Mouse (Mus musculus): ENCODE results near the gene Ndufb8. TPM values are rescaled to one million over a fixed set of nuclear protein-coding genes. Genes with fewer than 3 reads are reported as not detected.

The Ndufb8 gene
- polyA plus RNA-seq, 1 experiment = 118 TPM

DNA sequence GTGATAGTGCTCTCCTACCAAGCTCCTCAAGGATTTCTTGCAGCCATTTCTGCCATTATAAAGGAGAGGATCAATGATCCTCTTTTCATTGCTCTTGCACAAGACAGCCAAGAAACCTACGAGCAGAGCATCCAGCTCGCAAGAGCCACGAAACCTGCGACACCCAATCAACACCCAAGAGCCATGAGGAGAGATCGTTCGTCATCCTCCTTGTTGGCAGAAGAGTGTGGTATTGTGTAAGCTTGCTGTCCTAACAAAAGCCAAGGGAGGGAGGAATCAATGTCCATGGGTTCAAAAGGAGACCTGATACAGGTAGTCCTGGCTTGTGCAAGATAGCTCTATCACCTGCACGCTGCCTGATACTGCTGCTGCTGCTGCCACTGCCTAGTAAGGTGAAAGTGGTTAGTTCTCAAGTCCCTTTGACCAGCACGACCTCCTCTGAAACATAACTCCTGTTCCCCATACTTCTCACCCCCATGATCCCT, 12.5 kb downstream of the Ndufb8 start:
- no peak overlapping the region for H3K27ac ChIP-seq (ENCODE audit: insufficient read depth, low read length)
- TF ChIP-seq CTCF (IDR thresholded peaks at IDR 0.05; ENCODE audit: borderline replicate concordance, insufficient read depth, low read length) (no peak), POLR2A (IDR thresholded peaks at IDR 0.05; ENCODE audit: low read depth, low read length) (no peak)
- H3K4me3 ChIP-seq (ENCODE audit: insufficient read depth, low read length) = no peak overlapping the region
- H3K4me1 ChIP-seq (ENCODE audit: control insufficient read depth, insufficient read depth, low read length) = no peaks in the 10 kb centered on the region

GRCm38 (mm10) chr19:44537416-44537815, 17.8 kb downstream of the Ndufb8 start:
- Histone ChIP-seq H3K27ac (ENCODE audit: insufficient read depth, low read length) (no peak overlapping the region), H3K4me1 (ENCODE audit: control insufficient read depth, insufficient read depth, low read length) (no peaks in the 10 kb centered on the region), H3K4me3 (ENCODE audit: insufficient read depth, low read length) (no peak overlapping the region)
- TF ChIP-seq CTCF (IDR thresholded peaks at IDR 0.05; ENCODE audit: borderline replicate concordance, insufficient read depth, low read length) (no peak), POLR2A (IDR thresholded peaks at IDR 0.05; ENCODE audit: low read depth, low read length) (no peak)

GRCm38 (mm10) chr19:44535376-44535775, 19.9 kb downstream of the Ndufb8 start:
- Histone ChIP-seq H3K4me1 (ENCODE audit: control insufficient read depth, insufficient read depth, low read length) (no peaks in the 10 kb centered on the region), H3K4me3 (ENCODE audit: insufficient read depth, low read length) (no peak overlapping the region), H3K27ac (ENCODE audit: insufficient read depth, low read length) (no peak overlapping the region)
- TF ChIP-seq POLR2A (IDR thresholded peaks at IDR 0.05; ENCODE audit: low read depth, low read length) (no peak), CTCF (IDR thresholded peaks at IDR 0.05; ENCODE audit: borderline replicate concordance, insufficient read depth, low read length) (0 out of 2 replicates have a peak, but pooled peaks have one; percentile 17)

- H3K4me1 ChIP-seq (ENCODE audit: control insufficient read depth, insufficient read depth, low read length) = no peaks in the 10 kb centered on the region
- TF ChIP-seq POLR2A (IDR thresholded peaks at IDR 0.05; ENCODE audit: low read depth, low read length) (no peak), CTCF (IDR thresholded peaks at IDR 0.05; ENCODE audit: borderline replicate concordance, insufficient read depth, low read length) (no peak)
- H3K4me3 ChIP-seq (ENCODE audit: insufficient read depth, low read length) = no peak overlapping the region
- no peak overlapping the region for H3K27ac ChIP-seq (ENCODE audit: insufficient read depth, low read length)
Observed at GRCm38 (mm10) chr19:44530018-44530417, 25.2 kb downstream of the Ndufb8 start.

GRCm38 (mm10) chr19:44525551-44526205, 29.6 kb downstream of the Ndufb8 start:
- Histone ChIP-seq H3K4me1 (ENCODE audit: control insufficient read depth, insufficient read depth, low read length) (no peaks in the 10 kb centered on the region), H3K27ac (ENCODE audit: insufficient read depth, low read length) (no peak overlapping the region), H3K4me3 (ENCODE audit: insufficient read depth, low read length) (no peak overlapping the region)
- TF ChIP-seq CTCF (IDR thresholded peaks at IDR 0.05; ENCODE audit: borderline replicate concordance, insufficient read depth, low read length) (no peak), POLR2A (IDR thresholded peaks at IDR 0.05; ENCODE audit: low read depth, low read length) (no peak)

GRCm38 (mm10) chr19:44519152-44519551, 36.1 kb downstream of the Ndufb8 start:
- TF ChIP-seq CTCF (IDR thresholded peaks at IDR 0.05; ENCODE audit: borderline replicate concordance, insufficient read depth, low read length) = no peak
- TF ChIP-seq POLR2A (IDR thresholded peaks at IDR 0.05; ENCODE audit: low read depth, low read length) = no peak
- H3K4me1 ChIP-seq (ENCODE audit: control insufficient read depth, insufficient read depth, low read length) = no peaks in the 10 kb centered on the region
- no peak overlapping the region for H3K27ac ChIP-seq (ENCODE audit: insufficient read depth, low read length)
- H3K4me3 ChIP-seq (ENCODE audit: insufficient read depth, low read length) = no peak overlapping the region

DNA sequence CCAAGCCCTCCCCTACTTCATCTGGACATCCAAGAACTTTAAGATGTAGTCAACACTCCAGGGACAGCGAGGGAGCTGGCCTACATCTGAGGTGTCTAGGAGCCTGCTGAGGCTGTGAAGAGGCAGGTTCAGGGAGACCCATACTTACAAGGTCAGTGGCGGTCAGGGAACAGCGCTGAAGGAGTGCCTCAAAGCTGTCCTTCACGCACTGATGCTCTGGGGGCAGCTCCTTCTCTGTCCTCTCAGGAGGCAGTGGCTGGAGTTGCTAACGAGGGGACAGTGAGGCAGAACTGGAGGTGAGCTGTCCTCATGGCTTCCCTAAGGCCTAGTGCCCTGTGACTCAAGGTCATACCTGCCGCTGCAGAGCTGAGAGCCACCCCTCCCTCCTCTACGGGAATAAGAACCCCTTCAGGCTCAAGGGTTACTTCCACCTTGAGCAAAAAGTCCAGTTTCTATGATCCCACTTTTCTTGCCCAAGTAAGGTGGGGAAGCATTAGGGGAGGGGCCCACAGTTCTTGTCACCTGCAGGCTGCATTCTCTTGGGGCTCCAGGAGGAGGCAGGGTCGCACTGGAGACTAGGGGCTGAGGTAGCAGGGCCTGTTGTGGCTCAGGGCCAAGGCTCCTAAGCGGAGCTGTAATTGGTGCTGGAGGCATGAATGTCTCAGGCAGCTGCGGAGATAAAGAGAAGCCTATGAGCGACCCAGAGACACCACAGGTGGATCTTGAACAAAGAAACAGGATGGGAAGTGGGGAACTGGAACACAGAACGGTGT, 37.1 kb downstream of the Ndufb8 start:
- Histone ChIP-seq H3K4me3 (ENCODE audit: insufficient read depth, low read length) (no peak overlapping the region), H3K4me1 (ENCODE audit: control insufficient read depth, insufficient read depth, low read length) (no peaks in the 10 kb centered on the region), H3K27ac (ENCODE audit: insufficient read depth, low read length) (no peak overlapping the region)
- TF ChIP-seq CTCF (IDR thresholded peaks at IDR 0.05; ENCODE audit: borderline replicate concordance, insufficient read depth, low read length) (no peak), POLR2A (IDR thresholded peaks at IDR 0.05; ENCODE audit: low read depth, low read length) (no peak)

DNA sequence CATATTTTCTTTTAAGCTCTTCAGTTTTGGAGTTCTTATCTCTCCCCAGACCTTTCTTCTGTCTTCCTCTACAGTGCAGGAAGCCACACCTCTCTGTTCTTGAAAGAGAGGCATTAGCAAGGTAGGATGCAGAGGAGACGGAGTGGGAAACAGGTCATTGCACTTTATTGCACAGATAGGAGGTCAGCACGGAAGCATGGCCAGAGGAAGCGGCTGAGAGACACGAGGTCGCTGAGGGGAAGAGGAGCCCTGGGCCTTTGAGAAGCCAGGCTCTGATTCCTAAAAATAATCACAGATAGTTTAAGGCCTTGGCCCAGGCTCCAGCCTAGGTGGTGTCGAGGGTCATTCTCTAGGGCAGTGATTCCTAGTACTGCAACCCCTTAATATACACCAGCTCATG, 39.5 kb downstream of the Ndufb8 start:
- Histone ChIP-seq H3K27ac (ENCODE audit: insufficient read depth, low read length) (no peak overlapping the region), H3K4me3 (ENCODE audit: insufficient read depth, low read length) (no peak overlapping the region), H3K4me1 (ENCODE audit: control insufficient read depth, insufficient read depth, low read length) (no peaks in the 10 kb centered on the region)
- TF ChIP-seq CTCF (IDR thresholded peaks at IDR 0.05; ENCODE audit: borderline replicate concordance, insufficient read depth, low read length) (no peak), POLR2A (IDR thresholded peaks at IDR 0.05; ENCODE audit: low read depth, low read length) (no peak)

DNA sequence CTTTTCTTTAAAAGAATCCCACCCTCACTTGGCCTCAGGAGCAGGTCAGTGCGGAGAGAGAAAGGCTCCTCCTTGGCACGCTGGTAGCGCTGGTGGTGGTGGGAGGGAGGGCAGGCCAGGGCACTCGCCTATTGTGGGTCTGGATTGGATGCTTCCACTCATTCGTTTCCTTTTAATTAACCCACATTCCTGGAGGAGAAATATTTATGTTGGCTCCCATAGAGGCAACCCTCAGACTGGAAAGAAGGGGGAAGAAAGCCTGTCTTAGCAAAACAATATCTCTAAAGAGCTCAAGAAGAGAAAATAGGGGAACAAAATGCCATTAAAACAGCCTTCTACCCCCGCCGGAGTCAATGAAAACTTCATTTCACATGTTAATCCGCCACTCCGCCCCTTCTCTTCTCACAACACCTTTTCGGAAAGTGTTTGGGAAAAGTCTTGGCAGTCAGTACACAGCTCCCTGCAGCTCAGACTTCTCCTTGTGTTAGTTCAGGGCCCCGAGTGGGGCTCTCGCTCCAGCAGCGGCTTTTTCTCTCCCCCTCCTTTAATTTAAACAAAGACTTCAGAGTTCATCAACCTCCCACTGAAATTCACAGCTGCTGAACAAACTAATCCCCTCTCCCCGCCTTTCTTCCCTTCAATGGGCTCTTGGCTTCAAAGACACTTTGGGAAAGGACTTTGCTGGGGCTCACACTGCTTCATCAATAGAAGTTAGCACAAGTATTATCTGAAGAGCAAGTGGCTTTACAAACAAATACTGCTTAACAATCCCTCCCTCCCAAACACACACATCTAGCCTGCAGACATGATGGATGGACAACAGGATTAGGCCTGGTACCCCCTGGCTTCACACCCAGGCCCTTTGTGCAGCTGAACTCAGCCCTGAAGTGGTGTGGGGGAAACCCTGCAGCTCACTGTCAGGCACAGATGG, 40.5 kb downstream of the Ndufb8 start:
- H3K27ac ChIP-seq (ENCODE audit: insufficient read depth, low read length) = no peak overlapping the region
- TF ChIP-seq CTCF (IDR thresholded peaks at IDR 0.05; ENCODE audit: borderline replicate concordance, insufficient read depth, low read length) = no peak
- no peak for TF ChIP-seq POLR2A (IDR thresholded peaks at IDR 0.05; ENCODE audit: low read depth, low read length)
- no peak overlapping the region for H3K4me3 ChIP-seq (ENCODE audit: insufficient read depth, low read length)
- H3K4me1 ChIP-seq (ENCODE audit: control insufficient read depth, insufficient read depth, low read length) = no peaks in the 10 kb centered on the region
